Mouse (Mus musculus): ENCODE data around the gene Phlda3. TPM values are rescaled to one million over a fixed set of nuclear protein-coding genes. Genes with fewer than 3 reads are reported as not detected.

The Phlda3 gene
- polyA plus RNA-seq, 1 experiment from 2014 or later = 70.5 TPM

DNA sequence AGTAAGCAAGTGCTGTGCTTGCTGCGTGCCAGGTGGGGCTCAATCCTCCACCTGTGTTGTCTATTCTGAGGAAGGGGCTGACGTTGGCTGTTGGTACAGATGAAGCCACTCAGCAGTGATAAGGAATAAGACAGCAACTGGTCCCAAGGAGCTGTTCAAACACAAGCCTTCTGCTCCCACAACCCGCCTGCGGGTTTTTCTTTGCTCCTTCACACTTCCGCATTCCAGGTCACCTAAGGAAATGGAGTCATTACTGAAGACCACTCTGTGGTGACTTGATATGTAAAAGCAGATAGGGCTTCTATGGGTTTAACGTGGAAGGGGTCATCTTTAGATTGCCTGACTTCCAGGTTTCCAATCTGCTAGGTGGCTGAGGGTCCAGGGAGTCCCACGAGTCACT, 34.5 kb upstream of the Phlda3 start:
- H3K4me3 ChIP-seq = peak overlapping the region; percentile 70
- ATAC-seq (replicated peaks; ENCODE audit: insufficient number of reproducible peaks, insufficient read depth, low FRiP score, low read depth) = no peak
- no peaks in the 10 kb centered on the region for H3K36me3 ChIP-seq
- H3K9me3 ChIP-seq (replicated peaks) = no peaks in the 10 kb centered on the region
- H3K4me1 ChIP-seq (replicated peaks) = peaks cover 75% of the 10 kb centered on the region
- no peaks in the 10 kb centered on the region for H3K27me3 ChIP-seq
- peak overlapping the region; percentile 80; the same call in 1 of the 2 replicates for H3K9ac ChIP-seq
- WGBS = 16% methylated on average over 7 of the region's 7 CpGs
- peak overlapping the region; percentile 93 for H3K27ac ChIP-seq
- peak overlapping the region; percentile 78 for H3K4me2 ChIP-seq

DNA sequence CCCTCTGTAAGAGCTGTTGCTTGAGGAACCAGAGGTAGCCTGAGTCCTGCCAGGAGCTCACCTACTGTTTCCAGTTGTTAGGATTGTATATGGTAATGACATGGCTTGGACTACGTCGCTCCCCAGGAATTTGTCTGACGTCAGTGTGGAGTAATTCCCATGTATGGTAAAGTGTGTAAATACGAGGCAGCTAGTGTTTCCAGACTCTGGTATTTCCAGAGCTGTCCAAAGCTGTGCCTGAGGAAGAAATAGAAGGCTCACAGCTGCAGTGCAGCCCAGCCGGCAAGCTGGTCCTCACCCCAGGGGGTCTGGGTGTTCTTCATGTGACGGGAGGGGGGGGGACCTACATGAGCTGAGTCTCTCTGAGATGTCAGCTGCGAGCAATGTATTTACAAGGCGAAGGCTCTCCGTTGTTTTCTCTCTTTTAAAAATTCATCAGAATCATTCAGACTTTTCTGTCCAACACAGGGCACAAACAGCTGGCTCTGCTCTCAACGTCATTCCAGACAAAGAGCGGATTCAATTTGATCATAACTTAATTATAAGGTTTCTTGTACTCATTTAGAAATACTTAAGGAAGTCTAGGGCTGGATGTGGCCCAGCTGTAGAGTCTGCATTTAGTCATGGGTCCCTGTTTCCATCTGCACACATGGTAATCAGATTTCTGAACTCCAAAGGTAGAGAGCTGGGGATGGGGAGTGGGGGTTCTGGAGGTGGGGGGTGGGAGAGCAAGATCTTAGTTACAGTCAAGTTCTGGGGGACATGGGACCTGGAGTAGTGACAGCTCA, 33.8 kb upstream of the Phlda3 start:
- Histone ChIP-seq H3K27me3 (no peaks in the 10 kb centered on the region), H3K36me3 (no peaks in the 10 kb centered on the region), H3K9ac (peak overlapping the region; percentile 32), H3K4me2 (peak overlapping the region; percentile 78), H3K9me3 (replicated peaks) (no peaks in the 10 kb centered on the region), H3K27ac (peak overlapping the region; percentile 93), H3K4me1 (replicated peaks) (peaks cover 79% of the 10 kb centered on the region), H3K4me3 (peak overlapping the region; percentile 70)
- WGBS = 21% methylated on average over 11 of the region's 11 CpGs
- peak; percentile 65 for ATAC-seq (replicated peaks; ENCODE audit: insufficient number of reproducible peaks, insufficient read depth, low FRiP score, low read depth)

DNA sequence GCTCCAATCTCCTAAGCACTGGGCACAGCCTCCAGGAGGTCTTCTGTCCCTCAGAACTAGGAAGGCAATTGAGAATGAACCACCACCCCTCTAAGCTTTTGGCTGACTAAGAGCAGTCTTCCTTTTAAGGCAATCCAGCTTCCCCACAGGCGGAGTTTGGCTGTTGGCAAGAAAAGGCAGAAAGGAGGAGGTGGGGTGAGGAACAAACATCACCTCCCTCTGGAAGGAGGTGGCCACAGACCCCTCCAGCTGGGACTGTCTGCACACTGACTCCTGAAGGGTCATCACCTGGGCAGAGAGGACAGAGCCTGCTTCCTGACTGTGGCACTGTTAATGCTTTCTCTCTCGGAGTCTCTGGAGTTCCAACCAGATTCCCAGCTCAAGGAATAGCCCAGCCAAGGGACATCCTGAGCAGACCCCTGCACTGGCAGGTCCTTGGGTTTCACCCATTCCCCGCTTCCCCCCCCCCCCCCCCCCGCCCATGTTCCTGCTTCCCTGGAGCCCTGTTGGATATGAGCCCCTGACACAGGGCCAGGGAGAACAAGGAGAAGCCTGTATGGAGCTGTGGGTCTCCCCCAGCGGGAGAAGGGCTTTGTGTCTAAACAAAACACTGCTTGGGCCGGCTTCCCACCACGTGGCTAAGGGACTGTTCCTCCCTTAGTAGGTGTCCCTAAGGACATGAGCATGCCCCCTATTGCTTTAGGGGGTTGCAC, 31.5 kb upstream of the Phlda3 start:
- peak overlapping the region; percentile 24 for H3K9ac ChIP-seq
- peaks cover 89% of the 10 kb centered on the region for H3K4me1 ChIP-seq (replicated peaks)
- no peaks in the 10 kb centered on the region for H3K9me3 ChIP-seq (replicated peaks)
- WGBS = 18% methylated on average over 6 of the region's 7 CpGs
- H3K36me3 ChIP-seq = no peaks in the 10 kb centered on the region
- ATAC-seq (replicated peaks; ENCODE audit: insufficient number of reproducible peaks, insufficient read depth, low FRiP score, low read depth) = 0 out of 2 replicates have a peak, but pooled peaks have one; percentile 16
- H3K27me3 ChIP-seq = no peaks in the 10 kb centered on the region
- peak overlapping the region; percentile 38 for H3K4me2 ChIP-seq
- peak overlapping the region; percentile 93 for H3K27ac ChIP-seq
- H3K4me3 ChIP-seq = no peak overlapping the region

DNA sequence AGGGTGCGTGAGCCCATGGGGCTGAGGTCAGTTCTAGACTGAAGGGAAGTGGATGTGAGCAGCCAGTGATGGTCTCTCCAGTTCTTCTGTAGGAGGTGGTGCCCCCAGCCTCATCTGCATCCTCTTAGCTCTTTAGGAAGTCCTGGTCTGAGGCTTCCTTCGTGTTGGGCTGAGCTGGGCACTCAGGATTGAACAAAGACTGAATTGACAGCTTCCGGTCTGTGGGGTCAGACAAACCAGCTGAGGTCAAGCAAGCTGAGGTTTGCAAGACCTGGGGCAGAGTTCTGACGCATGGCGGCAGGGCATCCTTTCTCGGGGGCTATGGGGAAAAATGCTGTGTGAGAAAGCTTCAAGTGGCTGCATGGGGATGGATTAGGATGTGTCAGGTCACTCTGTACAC, 30.5 kb upstream of the Phlda3 start:
- Histone ChIP-seq H3K4me3 (no peak overlapping the region), H3K4me2 (peak overlapping the region; percentile 38), H3K9me3 (replicated peaks) (no peaks in the 10 kb centered on the region), H3K36me3 (no peaks in the 10 kb centered on the region), H3K4me1 (replicated peaks) (peaks cover 92% of the 10 kb centered on the region), H3K27ac (peak overlapping the region; percentile 93), H3K9ac (peak overlapping the region; percentile 24), H3K27me3 (no peaks in the 10 kb centered on the region)
- ATAC-seq (replicated peaks; ENCODE audit: insufficient number of reproducible peaks, insufficient read depth, low FRiP score, low read depth) = no peak
- 41% methylated on average over 6 of the region's 6 CpGs for WGBS

DNA sequence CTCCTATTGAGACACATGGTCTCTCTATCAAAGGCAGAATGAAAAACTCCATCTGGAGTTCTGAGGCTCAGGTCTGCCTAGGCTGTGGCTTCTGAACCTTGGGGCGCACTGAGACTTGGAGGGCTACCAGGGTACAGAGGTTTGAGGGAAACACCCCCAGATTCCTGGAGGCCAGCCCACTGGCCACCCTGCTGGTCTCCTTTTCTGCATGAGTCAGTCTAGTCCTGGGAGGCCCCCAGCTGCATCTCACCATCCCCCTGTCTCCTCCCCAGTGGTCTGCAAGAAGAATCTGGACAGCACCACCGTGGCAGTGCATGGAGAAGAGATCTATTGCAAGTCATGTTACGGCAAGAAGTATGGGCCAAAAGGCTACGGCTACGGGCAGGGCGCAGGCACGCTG, 20.9 kb upstream of the Phlda3 start:
- no peak overlapping the region for H3K4me3 ChIP-seq
- no peak for ATAC-seq (replicated peaks; ENCODE audit: insufficient number of reproducible peaks, insufficient read depth, low FRiP score, low read depth)
- H3K27me3 ChIP-seq = no peaks in the 10 kb centered on the region
- no peak overlapping the region for H3K9ac ChIP-seq
- peaks cover 43% of the 10 kb centered on the region for H3K4me1 ChIP-seq (replicated peaks)
- peaks cover 47% of the 10 kb centered on the region for H3K36me3 ChIP-seq
- WGBS = 81% methylated on average over 7 of the region's 7 CpGs
- no peak overlapping the region for H3K4me2 ChIP-seq
- H3K27ac ChIP-seq = no peak overlapping the region
- H3K9me3 ChIP-seq (replicated peaks) = no peaks in the 10 kb centered on the region

DNA sequence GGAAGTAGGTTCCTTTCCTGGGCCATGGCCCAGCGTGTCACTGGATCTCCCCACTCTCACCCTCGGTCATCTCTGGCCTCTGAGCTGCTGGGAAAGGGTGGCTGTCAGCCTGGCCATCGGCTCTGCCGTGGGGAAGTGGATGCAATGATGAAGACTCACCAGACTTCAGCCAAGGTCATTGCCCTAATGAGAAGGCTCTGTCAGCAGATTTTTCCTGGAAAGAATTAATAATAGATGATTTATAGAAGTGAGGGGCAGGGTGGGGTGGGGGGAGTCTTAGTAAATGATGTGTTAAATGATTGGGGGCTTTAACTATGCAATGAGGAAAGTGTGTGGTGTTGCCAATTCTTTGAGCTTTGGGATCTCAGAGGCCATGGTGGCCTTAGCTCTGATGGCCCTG, 19.7 kb upstream of the Phlda3 start:
- Histone ChIP-seq H3K36me3 (peaks cover 59% of the 10 kb centered on the region), H3K9ac (no peak overlapping the region), H3K4me2 (no peak overlapping the region), H3K4me3 (no peak overlapping the region), H3K4me1 (replicated peaks) (peaks cover 30% of the 10 kb centered on the region), H3K27me3 (no peaks in the 10 kb centered on the region), H3K27ac (no peak overlapping the region), H3K9me3 (replicated peaks) (no peaks in the 10 kb centered on the region)
- WGBS = 65% methylated on average over 4 of the region's 4 CpGs
- ATAC-seq (replicated peaks; ENCODE audit: insufficient number of reproducible peaks, insufficient read depth, low FRiP score, low read depth) = no peak

DNA sequence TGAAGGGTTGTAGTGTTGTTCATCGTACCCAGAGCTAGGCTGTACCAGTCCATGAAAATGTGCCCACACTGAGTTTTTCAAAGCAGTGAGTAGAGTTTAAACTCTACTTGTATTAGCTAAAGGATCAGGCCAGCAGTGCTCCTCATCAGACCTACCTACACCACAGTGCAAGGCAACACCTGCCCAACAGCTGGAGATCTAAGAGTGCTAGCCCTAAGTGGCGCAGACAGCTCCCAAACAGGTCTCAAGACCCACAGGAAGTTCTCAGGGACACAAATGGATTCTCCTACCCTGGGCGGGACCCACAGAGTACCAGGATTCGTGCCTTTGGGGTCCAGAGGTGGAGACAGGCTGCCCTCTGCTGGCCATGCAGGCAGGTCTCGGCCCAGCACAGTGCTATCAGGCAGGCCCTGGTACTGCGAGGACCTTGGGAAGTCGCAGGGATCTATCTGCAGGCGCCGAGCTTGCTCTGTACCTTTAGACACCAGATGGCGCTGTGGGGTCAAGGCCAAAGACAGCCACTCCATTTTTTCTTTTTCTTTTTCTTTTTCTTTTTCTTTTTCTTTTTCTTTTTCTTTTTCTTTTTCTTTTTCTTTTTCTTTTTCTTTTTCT, 13.1 kb upstream of the Phlda3 start:
- H3K4me3 ChIP-seq = no peak overlapping the region
- H3K27ac ChIP-seq = peak overlapping the region; percentile 64
- peaks cover 20% of the 10 kb centered on the region for H3K4me1 ChIP-seq (replicated peaks)
- no peaks in the 10 kb centered on the region for H3K27me3 ChIP-seq
- peaks cover 44% of the 10 kb centered on the region for H3K36me3 ChIP-seq
- H3K9me3 ChIP-seq (replicated peaks) = no peaks in the 10 kb centered on the region
- peak; percentile 94 for ATAC-seq (replicated peaks; ENCODE audit: insufficient number of reproducible peaks, insufficient read depth, low FRiP score, low read depth)
- H3K9ac ChIP-seq = no peak overlapping the region
- 10% methylated on average over 10 of the region's 10 CpGs for WGBS
- H3K4me2 ChIP-seq = no peak overlapping the region

DNA sequence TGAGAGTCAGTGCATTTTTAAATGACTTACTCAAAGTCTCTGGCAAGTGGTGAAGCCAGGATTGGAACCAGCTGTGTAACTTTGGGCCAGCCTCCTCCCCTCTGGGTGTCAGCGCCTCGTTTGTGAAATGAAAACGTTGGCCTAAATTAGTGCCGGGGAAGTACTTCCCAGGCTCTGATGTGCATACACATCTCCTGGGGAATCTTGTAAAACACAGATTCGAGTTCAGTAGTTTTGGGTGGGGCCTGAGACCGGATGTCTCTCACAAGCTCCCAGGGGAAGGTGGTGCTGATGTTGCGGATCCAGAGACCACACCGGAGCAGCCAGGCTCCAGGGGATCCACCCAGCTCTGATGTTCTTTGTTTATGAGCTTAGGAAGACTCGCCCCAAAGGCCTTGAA, 10.6 kb upstream of the Phlda3 start:
- H3K9me3 ChIP-seq (replicated peaks) = no peaks in the 10 kb centered on the region
- no peak overlapping the region for H3K9ac ChIP-seq
- 55% methylated on average over 9 of the region's 9 CpGs for WGBS
- H3K27ac ChIP-seq = peak overlapping the region; percentile 11; the same call in 1 of the 2 replicates
- H3K4me3 ChIP-seq = no peak overlapping the region
- no peaks in the 10 kb centered on the region for H3K27me3 ChIP-seq
- H3K36me3 ChIP-seq = peaks cover 20% of the 10 kb centered on the region; the same call in 1 of the 2 replicates
- H3K4me1 ChIP-seq (replicated peaks) = peaks cover 20% of the 10 kb centered on the region
- ATAC-seq (replicated peaks; ENCODE audit: insufficient number of reproducible peaks, insufficient read depth, low FRiP score, low read depth) = no peak
- no peak overlapping the region for H3K4me2 ChIP-seq

DNA sequence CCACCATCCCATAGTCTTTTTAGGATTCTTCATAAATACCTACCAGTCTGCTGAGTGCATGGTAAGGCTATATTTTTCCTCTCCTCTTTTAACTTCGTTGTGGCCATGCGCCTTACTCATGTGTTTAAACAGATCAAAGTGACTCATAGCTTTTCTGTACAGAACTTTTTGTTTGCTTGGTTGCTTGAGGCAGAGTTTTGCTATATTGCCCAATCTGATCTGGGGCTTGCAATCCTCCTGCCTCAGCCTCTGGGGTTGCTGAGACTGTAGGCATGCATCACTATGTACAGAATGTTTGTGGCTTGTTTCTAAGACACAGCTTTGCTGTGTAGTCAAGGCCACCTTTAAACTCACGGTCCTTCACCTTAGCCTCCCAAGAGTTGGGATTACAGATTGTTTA, 10.0 kb upstream of the Phlda3 start:
- Histone ChIP-seq H3K27ac (no peak overlapping the region), H3K4me3 (no peak overlapping the region), H3K9ac (no peak overlapping the region), H3K36me3 (peaks cover 14% of the 10 kb centered on the region; the same call in 1 of the 2 replicates), H3K4me2 (no peak overlapping the region), H3K27me3 (no peaks in the 10 kb centered on the region), H3K9me3 (replicated peaks) (no peaks in the 10 kb centered on the region), H3K4me1 (replicated peaks) (peaks cover 20% of the 10 kb centered on the region)
- no peak for ATAC-seq (replicated peaks; ENCODE audit: insufficient number of reproducible peaks, insufficient read depth, low FRiP score, low read depth)
- WGBS = 73% methylated on average over 3 of the region's 3 CpGs

DNA sequence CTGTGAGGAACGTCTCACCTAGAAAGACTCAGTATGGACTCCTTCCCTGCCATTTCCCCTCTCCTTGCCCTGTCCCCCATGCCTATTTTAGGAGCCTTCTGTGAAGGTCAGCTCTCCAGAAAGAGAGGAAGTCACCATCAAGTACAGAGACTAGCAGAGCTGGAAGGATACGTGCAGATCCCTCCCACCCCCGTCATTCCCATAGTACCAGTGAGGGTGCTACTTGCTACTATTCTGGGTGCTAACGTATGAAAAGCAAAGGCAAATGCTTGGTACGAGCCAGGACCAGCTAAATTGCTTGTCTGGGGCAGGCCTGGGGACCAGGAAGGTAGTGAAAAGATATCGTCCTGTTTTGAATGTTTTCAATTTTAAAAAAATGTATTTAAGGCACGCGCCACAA, 8.6 kb upstream of the Phlda3 start:
- Histone ChIP-seq H3K4me3 (no peak overlapping the region), H3K4me1 (replicated peaks) (peaks cover 20% of the 10 kb centered on the region), H3K9me3 (replicated peaks) (no peaks in the 10 kb centered on the region), H3K27ac (no peak overlapping the region), H3K36me3 (0 out of 2 replicates have a peak, but pooled peaks cover under 1% of the 10 kb centered on the region), H3K4me2 (no peak overlapping the region), H3K27me3 (no peaks in the 10 kb centered on the region), H3K9ac (no peak overlapping the region)
- WGBS = 51% methylated on average over 8 of the region's 8 CpGs
- ATAC-seq (replicated peaks; ENCODE audit: insufficient number of reproducible peaks, insufficient read depth, low FRiP score, low read depth) = no peak

DNA sequence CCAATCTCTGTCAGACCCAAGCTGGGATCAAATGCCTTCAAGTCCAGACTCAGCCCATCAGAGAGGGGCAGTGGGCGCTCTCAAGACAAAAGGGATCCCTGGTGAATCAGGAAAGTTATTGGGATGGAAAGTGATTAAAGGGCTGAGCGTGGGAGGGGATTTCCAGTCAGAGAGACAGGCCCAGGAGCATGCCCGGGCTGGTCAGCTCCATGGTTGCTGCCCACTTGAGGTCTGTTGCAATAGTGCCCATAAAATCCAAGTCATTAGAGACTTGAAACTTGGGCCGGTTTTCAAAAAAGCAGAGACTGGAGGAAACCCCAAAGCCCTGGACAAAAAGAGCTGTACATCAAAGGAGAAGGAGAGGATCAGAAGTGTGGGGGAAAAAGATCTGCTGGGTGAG, 6.2 kb upstream of the Phlda3 start:
- H3K27me3 ChIP-seq = no peaks in the 10 kb centered on the region
- no peak overlapping the region for H3K9ac ChIP-seq
- no peak overlapping the region for H3K4me3 ChIP-seq
- H3K4me1 ChIP-seq (replicated peaks) = peaks cover 30% of the 10 kb centered on the region
- 84% methylated on average over 4 of the region's 4 CpGs for WGBS
- no peak overlapping the region for H3K4me2 ChIP-seq
- ATAC-seq (replicated peaks; ENCODE audit: insufficient number of reproducible peaks, insufficient read depth, low FRiP score, low read depth) = no peak
- no peaks in the 10 kb centered on the region for H3K9me3 ChIP-seq (replicated peaks)
- no peak overlapping the region for H3K27ac ChIP-seq
- no peaks in the 10 kb centered on the region for H3K36me3 ChIP-seq

Data from heart, embryonic 15.5 days (tissue).